Mouse (Mus musculus) erythroblast, embryonic 14.5 days (primary cell): ENCODE data around the gene Nxph1. TPM values are rescaled to one million over a fixed set of nuclear protein-coding genes. Genes with fewer than 3 reads are reported as not detected.

Experiments
- H3K27me3 ChIP-seq: 2 replicates; pipeline ENCODE4 v1.6.1; 2012; ENCODE audit warnings: inconsistent platforms; ENCODE audit not compliant: control insufficient read depth
- H3K36me3 ChIP-seq: 2 replicates; pipeline ENCODE4 v1.6.1; 2012; ENCODE audit warnings: mild to moderate bottlenecking, inconsistent platforms; ENCODE audit not compliant: control insufficient read depth
- H3K4me1 ChIP-seq: 2 replicates; pipeline ENCODE4 v1.6.1; 2012; ENCODE audit warnings: inconsistent platforms; ENCODE audit not compliant: control insufficient read depth
- H3K4me3 ChIP-seq: replicated peaks from 2 replicates; pipeline ENCODE3; 2012; ENCODE audit warnings: moderate library complexity, mild to moderate bottlenecking, inconsistent platforms
- H3K9me3 ChIP-seq: 2 replicates; pipeline ENCODE4 v1.6.1; 2012; ENCODE audit warnings: low read length, inconsistent platforms, mixed read lengths; ENCODE audit not compliant: control insufficient read depth
- GATA1 ChIP-seq: IDR thresholded peaks from 2 replicates; pipeline ENCODE4 v1.6.1; 2012; ENCODE audit warnings: low read length, inconsistent platforms, mixed read lengths
- TAL1 ChIP-seq: IDR thresholded peaks from 3 replicates; pipeline ENCODE4 v1.6.1; 2012; ENCODE audit warnings: low read length, inconsistent platforms, mixed read lengths
- polyA plus RNA-seq: library from polyadenylated mRNA; stranded (reverse); fragments of >175 nt; gene quantifications from 2 replicates; pipeline ENCODE4 v1.2.3, GENCODE M21; 2012

Gene Nxph1
- polyA plus RNA-seq, 1 experiment = not detected

- Histone ChIP-seq H3K4me1 (no peaks in the 10 kb centered on the region), H3K36me3 (no peaks in the 10 kb centered on the region), H3K4me3 (no peak overlapping the region), H3K27me3 (no peaks in the 10 kb centered on the region), H3K9me3 (no peaks in the 10 kb centered on the region)
- TF ChIP-seq TAL1 (no peak), GATA1 (no peak)
Observed at GRCm38 (mm10) chr6:9159191-9159590, 211.0 kb downstream of the Nxph1 start.

- H3K27me3 ChIP-seq = no peaks in the 10 kb centered on the region
- H3K36me3 ChIP-seq = no peaks in the 10 kb centered on the region
Observed at GRCm38 (mm10) chr6:9182477-9182876, 234.2 kb downstream of the Nxph1 start.

GRCm38 (mm10) chr6:9210730-9211129 is 262.5 kb downstream of the Nxph1 start:
- TF ChIP-seq GATA1 (no peak), TAL1 (no peak)
- H3K9me3 ChIP-seq = no peaks in the 10 kb centered on the region
- no peaks in the 10 kb centered on the region for H3K27me3 ChIP-seq
- H3K4me1 ChIP-seq = no peaks in the 10 kb centered on the region
- no peak overlapping the region for H3K4me3 ChIP-seq
- no peaks in the 10 kb centered on the region for H3K36me3 ChIP-seq

More at GRCm38 (mm10) chr6:9182477-9182876, 234.2 kb downstream of the Nxph1 start:
- TF ChIP-seq TAL1 (no peak), GATA1 (no peak)
- H3K9me3 ChIP-seq = no peaks in the 10 kb centered on the region
- H3K4me3 ChIP-seq = no peak overlapping the region
- H3K4me1 ChIP-seq = no peaks in the 10 kb centered on the region

GRCm38 (mm10) chr6:9220724-9221453 is 272.7 kb downstream of the Nxph1 start:
- Histone ChIP-seq H3K36me3 (no peaks in the 10 kb centered on the region), H3K27me3 (no peaks in the 10 kb centered on the region), H3K4me3 (no peak overlapping the region), H3K9me3 (no peaks in the 10 kb centered on the region), H3K4me1 (no peaks in the 10 kb centered on the region)
- TF ChIP-seq TAL1 (no peak), GATA1 (no peak)

- no peaks in the 10 kb centered on the region for H3K27me3 ChIP-seq
- H3K9me3 ChIP-seq = no peaks in the 10 kb centered on the region
- no peak overlapping the region for H3K4me3 ChIP-seq
- no peaks in the 10 kb centered on the region for H3K36me3 ChIP-seq
- TF ChIP-seq TAL1 = no peak
- TF ChIP-seq GATA1 = no peak
- H3K4me1 ChIP-seq = no peaks in the 10 kb centered on the region
Observed at GRCm38 (mm10) chr6:9234802-9235201, 286.6 kb downstream of the Nxph1 start.

GRCm38 (mm10) chr6:9267998-9268397 is 319.8 kb downstream of the Nxph1 start:
- Histone ChIP-seq H3K4me1 (no peaks in the 10 kb centered on the region), H3K9me3 (no peaks in the 10 kb centered on the region), H3K4me3 (no peak overlapping the region), H3K36me3 (no peaks in the 10 kb centered on the region), H3K27me3 (no peaks in the 10 kb centered on the region)
- TF ChIP-seq GATA1 (no peak), TAL1 (no peak)

Other genes starting within 250 kb of the Nxph1 start
- gene Ica1, start 169.9 kb upstream of the Nxph1 start, polyA plus RNA-seq = 0.15 and 0.36 TPM in 2 replicates